Mouse (Mus musculus): ENCODE results near the gene Hhat. TPM values are rescaled to one million over a fixed set of nuclear protein-coding genes. Genes with fewer than 3 reads are reported as not detected.
A peak's percentile ranks its signal among the peaks of the same experiment; 100 is the strongest.

Gene Hhat
- polyA plus RNA-seq, 1 experiment = 12.6 TPM

- H3K4me1 ChIP-seq (ENCODE audit: control insufficient read depth, insufficient read depth, low read length) = no peaks in the 10 kb centered on the region
- H3K27ac ChIP-seq (ENCODE audit: insufficient read depth, low read length) = no peak overlapping the region
- H3K4me3 ChIP-seq (ENCODE audit: insufficient read depth, low read length) = no peak overlapping the region
- TF ChIP-seq POLR2A (IDR thresholded peaks at IDR 0.05; ENCODE audit: low read depth, low read length) (no peak), CTCF (IDR thresholded peaks at IDR 0.05; ENCODE audit: borderline replicate concordance, insufficient read depth, low read length) (no peak)
These were observed 50.9 kb downstream of the Hhat start for GRCm38 (mm10) chr1:192720156-192720555.

GRCm38 (mm10) chr1:192711779-192712348 is 59.2 kb downstream of the Hhat start:
- no peaks in the 10 kb centered on the region for H3K4me1 ChIP-seq (ENCODE audit: control insufficient read depth, insufficient read depth, low read length)
- TF ChIP-seq POLR2A (IDR thresholded peaks at IDR 0.05; ENCODE audit: low read depth, low read length) = no peak
- TF ChIP-seq CTCF (IDR thresholded peaks at IDR 0.05; ENCODE audit: borderline replicate concordance, insufficient read depth, low read length) = no peak
- H3K27ac ChIP-seq (ENCODE audit: insufficient read depth, low read length) = no peak overlapping the region
- no peak overlapping the region for H3K4me3 ChIP-seq (ENCODE audit: insufficient read depth, low read length)

GRCm38 (mm10) chr1:192700339-192701073 is 70.5 kb downstream of the Hhat start:
- Histone ChIP-seq H3K27ac (ENCODE audit: insufficient read depth, low read length) (peak overlapping the region; percentile 6; the same call in 1 of the 2 replicates), H3K4me1 (ENCODE audit: control insufficient read depth, insufficient read depth, low read length) (no peaks in the 10 kb centered on the region), H3K4me3 (ENCODE audit: insufficient read depth, low read length) (no peak overlapping the region)
- no peak for TF ChIP-seq POLR2A (IDR thresholded peaks at IDR 0.05; ENCODE audit: low read depth, low read length)
- TF ChIP-seq CTCF (IDR thresholded peaks at IDR 0.05; ENCODE audit: borderline replicate concordance, insufficient read depth, low read length) = no peak

DNA sequence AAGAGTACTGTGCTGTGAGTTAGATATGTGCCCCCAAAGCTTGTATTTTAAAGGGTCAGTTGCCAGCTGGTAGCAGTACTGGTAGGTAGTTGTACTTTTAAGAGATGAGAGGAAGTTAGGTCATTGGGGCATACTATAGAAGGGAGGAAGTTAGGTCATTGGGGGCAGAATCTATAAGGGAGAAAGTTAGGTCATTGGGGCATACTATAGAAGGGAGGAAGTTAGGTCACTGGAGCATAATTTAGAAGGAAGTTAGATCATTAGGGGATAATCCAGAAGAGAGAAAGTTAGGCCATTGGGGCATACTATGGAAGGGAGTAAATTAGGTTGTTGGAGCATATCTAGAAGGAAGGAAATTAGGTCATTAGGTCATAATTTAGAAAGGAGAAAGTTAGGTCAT is 71.9 kb downstream of the Hhat start:
- no peak for TF ChIP-seq CTCF (IDR thresholded peaks at IDR 0.05; ENCODE audit: borderline replicate concordance, insufficient read depth, low read length)
- TF ChIP-seq POLR2A (IDR thresholded peaks at IDR 0.05; ENCODE audit: low read depth, low read length) = no peak
- H3K4me3 ChIP-seq (ENCODE audit: insufficient read depth, low read length) = no peak overlapping the region
- H3K4me1 ChIP-seq (ENCODE audit: control insufficient read depth, insufficient read depth, low read length) = no peaks in the 10 kb centered on the region
- H3K27ac ChIP-seq (ENCODE audit: insufficient read depth, low read length) = no peak overlapping the region

DNA sequence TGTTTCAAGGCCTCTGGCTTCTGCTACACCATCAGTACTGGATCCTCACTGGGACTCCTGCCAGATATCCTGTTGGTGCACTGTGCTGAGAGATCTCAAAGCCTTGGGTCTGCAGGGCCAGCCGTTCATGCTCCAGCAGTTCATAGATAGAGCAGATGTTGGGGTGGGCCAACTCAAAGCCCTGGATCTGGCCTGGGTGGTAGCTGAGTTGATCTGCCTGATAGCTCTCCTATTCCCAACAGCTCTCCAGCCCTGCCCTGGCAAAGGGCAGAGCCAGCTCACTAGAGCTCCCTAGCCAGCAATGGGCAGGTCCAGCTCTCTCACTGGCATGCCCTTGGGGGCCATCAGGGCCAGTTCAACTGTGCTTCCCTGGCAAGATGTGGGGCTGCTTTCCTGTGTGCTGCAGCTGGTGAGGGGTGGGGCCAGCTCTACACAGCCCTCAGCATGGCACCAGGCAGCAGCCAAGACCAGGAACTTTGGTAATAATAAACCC is 74.6 kb downstream of the Hhat start:
- no peak for TF ChIP-seq CTCF (IDR thresholded peaks at IDR 0.05; ENCODE audit: borderline replicate concordance, insufficient read depth, low read length)
- no peak for TF ChIP-seq POLR2A (IDR thresholded peaks at IDR 0.05; ENCODE audit: low read depth, low read length)
- H3K4me1 ChIP-seq (ENCODE audit: control insufficient read depth, insufficient read depth, low read length) = no peaks in the 10 kb centered on the region
- H3K4me3 ChIP-seq (ENCODE audit: insufficient read depth, low read length) = no peak overlapping the region
- H3K27ac ChIP-seq (ENCODE audit: insufficient read depth, low read length) = no peak overlapping the region

DNA sequence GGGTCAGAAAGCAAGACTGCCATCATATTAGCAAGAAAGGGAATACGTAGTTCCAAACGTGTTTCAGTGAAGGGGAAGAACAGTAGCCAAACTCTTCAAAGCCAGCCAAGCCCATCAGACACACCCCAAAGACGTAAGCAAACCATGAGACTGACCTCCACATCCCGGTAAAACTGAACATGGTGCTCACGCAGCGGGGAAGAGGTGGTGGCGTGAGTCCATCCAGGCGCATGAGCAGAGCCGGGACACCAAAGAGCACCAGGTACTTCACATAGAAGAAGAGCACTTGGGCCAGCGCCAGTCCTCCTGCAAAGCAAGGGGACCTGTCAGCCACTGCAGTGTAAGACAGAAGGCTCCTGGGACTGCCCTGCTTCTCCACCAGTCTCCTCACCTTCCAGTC is 77.4 kb downstream of the Hhat start:
- Histone ChIP-seq H3K4me3 (ENCODE audit: insufficient read depth, low read length) (no peak overlapping the region), H3K27ac (ENCODE audit: insufficient read depth, low read length) (no peak overlapping the region), H3K4me1 (ENCODE audit: control insufficient read depth, insufficient read depth, low read length) (no peaks in the 10 kb centered on the region)
- TF ChIP-seq CTCF (IDR thresholded peaks at IDR 0.05; ENCODE audit: borderline replicate concordance, insufficient read depth, low read length) (no peak), POLR2A (IDR thresholded peaks at IDR 0.05; ENCODE audit: low read depth, low read length) (no peak)

DNA sequence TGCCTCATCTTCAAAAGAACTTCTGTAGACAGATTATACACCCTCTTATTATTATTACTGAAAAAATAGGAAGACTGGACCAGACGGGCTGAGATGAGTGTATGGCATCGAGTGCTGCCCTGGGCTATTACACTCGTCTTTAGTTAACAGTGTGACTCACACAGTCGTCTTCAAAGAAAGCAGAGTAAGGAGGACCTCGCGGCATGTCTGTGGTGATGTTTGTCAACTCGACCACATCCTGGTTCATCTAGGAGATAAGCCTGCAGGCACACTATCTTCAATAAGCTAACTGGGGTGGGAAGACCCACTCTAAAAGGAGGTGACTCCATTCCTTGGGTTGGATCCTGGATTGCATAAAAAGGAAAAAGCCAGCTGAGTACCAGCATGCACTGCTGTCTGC is 78.0 kb downstream of the Hhat start:
- no peak overlapping the region for H3K27ac ChIP-seq (ENCODE audit: insufficient read depth, low read length)
- TF ChIP-seq CTCF (IDR thresholded peaks at IDR 0.05; ENCODE audit: borderline replicate concordance, insufficient read depth, low read length) (no peak), POLR2A (IDR thresholded peaks at IDR 0.05; ENCODE audit: low read depth, low read length) (no peak)
- H3K4me3 ChIP-seq (ENCODE audit: insufficient read depth, low read length) = no peak overlapping the region
- no peaks in the 10 kb centered on the region for H3K4me1 ChIP-seq (ENCODE audit: control insufficient read depth, insufficient read depth, low read length)

- Histone ChIP-seq H3K4me3 (ENCODE audit: insufficient read depth, low read length) (no peak overlapping the region), H3K27ac (ENCODE audit: insufficient read depth, low read length) (no peak overlapping the region), H3K4me1 (ENCODE audit: control insufficient read depth, insufficient read depth, low read length) (no peaks in the 10 kb centered on the region)
- TF ChIP-seq POLR2A (IDR thresholded peaks at IDR 0.05; ENCODE audit: low read depth, low read length) = no peak
- TF ChIP-seq CTCF (IDR thresholded peaks at IDR 0.05; ENCODE audit: borderline replicate concordance, insufficient read depth, low read length) = no peak
These were observed 88.6 kb downstream of the Hhat start for GRCm38 (mm10) chr1:192682219-192682951.

GRCm38 (mm10) chr1:192677236-192677635 is 93.8 kb downstream of the Hhat start:
- no peaks in the 10 kb centered on the region for H3K4me1 ChIP-seq (ENCODE audit: control insufficient read depth, insufficient read depth, low read length)
- no peak overlapping the region for H3K27ac ChIP-seq (ENCODE audit: insufficient read depth, low read length)
- TF ChIP-seq CTCF (IDR thresholded peaks at IDR 0.05; ENCODE audit: borderline replicate concordance, insufficient read depth, low read length) (no peak), POLR2A (IDR thresholded peaks at IDR 0.05; ENCODE audit: low read depth, low read length) (no peak)
- no peak overlapping the region for H3K4me3 ChIP-seq (ENCODE audit: insufficient read depth, low read length)

- no peak for TF ChIP-seq CTCF (IDR thresholded peaks at IDR 0.05; ENCODE audit: borderline replicate concordance, insufficient read depth, low read length)
- TF ChIP-seq POLR2A (IDR thresholded peaks at IDR 0.05; ENCODE audit: low read depth, low read length) = no peak
- no peaks in the 10 kb centered on the region for H3K4me1 ChIP-seq (ENCODE audit: control insufficient read depth, insufficient read depth, low read length)
- H3K4me3 ChIP-seq (ENCODE audit: insufficient read depth, low read length) = no peak overlapping the region
- H3K27ac ChIP-seq (ENCODE audit: insufficient read depth, low read length) = no peak overlapping the region
These were observed 107.4 kb downstream of the Hhat start for GRCm38 (mm10) chr1:192663608-192664007.
